Mouse (Mus musculus) stomach, embryonic 15.5 days (tissue): ENCODE results near the gene Ddb2. TPM values are rescaled to one million over a fixed set of nuclear protein-coding genes. Genes with fewer than 3 reads are reported as not detected.

Experiments
- ATAC-seq: fragments of 200-750 bp; cut with Nextera tagmentation; 2 replicates; pipeline ENCODE4 v1.8.0; 2017; ENCODE audit warnings: low read depth, moderate number of reproducible peaks, moderate TSS enrichment; ENCODE audit not compliant: insufficient read depth, low FRiP score
- H3K27ac ChIP-seq: fragments of 300-500 bp; sonication (generic); 2 replicates; pipeline ENCODE4 v1.5.1; 2015; ENCODE audit warnings: mild to moderate bottlenecking, inconsistent platforms
- H3K27me3 ChIP-seq: fragments of 300-500 bp; sonication (generic); replicated peaks from 2 replicates; pipeline ENCODE4 v1.6.1; 2015; ENCODE audit warnings: inconsistent platforms
- H3K36me3 ChIP-seq: fragments of 300-500 bp; sonication (generic); 2 replicates; pipeline ENCODE4 v1.6.1; 2015; ENCODE audit warnings: inconsistent platforms
- H3K4me1 ChIP-seq: fragments of 300-500 bp; sonication (generic); 2 replicates; pipeline ENCODE4 v1.6.1; 2015; ENCODE audit warnings: inconsistent platforms
- H3K4me2 ChIP-seq: fragments of 300-500 bp; sonication (generic); 2 replicates; pipeline ENCODE4 v1.6.1; 2015; ENCODE audit warnings: mild to moderate bottlenecking, inconsistent platforms
- H3K4me3 ChIP-seq: fragments of 300-500 bp; sonication (generic); replicated peaks from 2 replicates; pipeline ENCODE4 v1.5.1; 2015; ENCODE audit warnings: inconsistent platforms
- H3K9ac ChIP-seq: fragments of 300-500 bp; sonication (generic); 2 replicates; pipeline ENCODE4 v1.6.1; 2015; ENCODE audit warnings: inconsistent platforms
- H3K9me3 ChIP-seq: fragments of 300-500 bp; sonication (generic); 2 replicates; pipeline ENCODE4 v1.6.1; 2016; ENCODE audit warnings: inconsistent platforms
- WGBS: fragments of 180-500 bp; shearing (Covaris S2); methylation state at CpG from one replicate; pipeline ENCODE4 v1.1.7; 2015; 5-methylcytosine and 5-hydroxymethylcytosine counted together
- polyA plus RNA-seq: library from polyadenylated mRNA; unstranded; fragments of >200 nt; fragmentation: Nextera tagmentation; extraction: Ambion mirVana; gene quantifications from 2 replicates; pipeline ENCODE4 v1.2.1, GENCODE M21; 2015

The Ddb2 gene
- 18.2 and 18.5 TPM in 2 replicates for polyA plus RNA-seq

DNA sequence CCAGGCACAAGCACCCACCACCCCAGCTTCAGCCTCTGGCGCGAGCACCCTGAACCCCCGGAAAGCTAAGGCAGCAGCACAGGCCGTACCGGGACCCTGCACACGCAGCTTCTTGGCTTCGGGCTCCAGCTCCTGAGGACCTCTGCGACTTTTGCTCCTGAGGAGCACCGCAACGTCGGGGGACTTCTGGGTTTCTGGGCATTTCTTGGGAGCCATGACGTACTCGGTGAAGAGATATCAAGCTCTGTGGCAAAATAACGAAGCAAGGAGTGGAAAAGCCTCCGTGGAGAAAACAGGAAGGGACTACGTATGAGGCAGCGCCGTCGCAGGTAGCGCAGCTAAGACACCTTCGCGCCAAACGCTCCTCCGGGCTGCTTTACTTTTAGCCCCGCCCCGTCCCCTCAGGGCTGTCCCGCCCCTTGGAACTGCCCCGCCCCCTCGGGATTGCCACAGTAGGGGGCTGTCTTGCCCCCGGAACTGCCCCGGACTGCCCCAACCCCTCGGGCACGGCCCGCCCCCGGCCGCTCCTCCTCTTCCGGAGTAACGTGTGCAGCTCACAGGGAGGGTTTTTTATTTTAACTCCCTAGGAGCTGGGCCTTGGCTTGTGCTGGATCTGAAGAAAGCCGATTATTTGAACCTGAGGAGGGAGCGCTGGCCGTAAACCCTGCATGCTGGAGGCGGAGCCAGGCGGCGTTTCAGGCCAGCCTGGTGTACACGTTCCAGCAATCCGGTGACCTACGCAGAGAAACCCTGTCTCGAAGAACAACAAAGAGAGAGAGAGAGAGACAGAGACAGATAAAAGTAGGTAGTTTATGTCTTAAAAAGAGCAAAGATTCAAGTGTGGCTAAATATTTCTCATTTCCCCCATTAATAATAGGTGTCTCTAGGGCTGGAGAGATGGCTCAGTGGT, at the start of gene Ddb2:
TSS of gene Ddb2 (minus strand) at position 382 of the 910 bp plus-strand sequence.
- WGBS = under 1% methylated on average over 44 of the region's 48 CpGs
- peak within 1 kb of the TSS; percentile 97 for H3K27ac ChIP-seq
- H3K9ac ChIP-seq = peak within 1 kb of the TSS; percentile 42; the same call in 1 of the 2 replicates
- ATAC-seq = peak; percentile 99
- peak within 1 kb of the TSS; percentile 64 for H3K4me3 ChIP-seq
- 0 out of 2 replicates have a peak, but pooled peaks cover 5% of the 10 kb centered on the region for H3K4me1 ChIP-seq
- H3K4me2 ChIP-seq = peak within 1 kb of the TSS; percentile 89
- H3K36me3 ChIP-seq = no peaks in the 10 kb centered on the region; the same call in 1 of the 2 replicates
- no peaks in the 10 kb centered on the region for H3K27me3 ChIP-seq
- no peaks in the 10 kb centered on the region for H3K9me3 ChIP-seq

DNA sequence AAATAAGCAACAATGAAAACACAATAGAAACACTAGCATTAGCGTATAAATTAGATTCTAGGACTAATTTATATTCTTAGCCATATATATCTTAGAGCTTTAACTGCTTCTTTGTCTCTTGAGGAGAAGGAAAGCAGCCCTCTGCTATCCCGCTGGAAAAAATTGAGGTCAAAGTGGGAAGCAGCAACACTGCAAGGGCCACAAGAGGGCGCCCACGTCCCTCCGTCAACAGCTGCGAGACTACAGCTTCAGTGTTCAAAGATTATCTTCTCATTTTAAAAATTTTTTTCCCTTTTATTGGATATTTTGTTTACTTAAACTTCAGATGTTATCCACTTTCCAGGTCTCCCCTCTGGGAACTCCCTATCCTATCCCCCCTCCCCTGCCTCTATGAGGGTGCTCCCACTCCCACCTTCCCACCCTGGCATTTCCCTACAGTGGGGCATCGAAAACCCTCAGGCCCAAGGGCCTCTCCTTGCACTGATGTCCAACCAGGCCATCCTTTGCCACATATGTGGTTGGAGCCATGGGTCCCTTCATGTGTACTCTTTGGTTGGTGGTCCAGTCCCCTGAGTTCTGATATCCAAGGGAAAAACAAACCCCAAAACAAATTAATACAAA, 49.2 kb upstream of the Ddb2 start:
- Histone ChIP-seq H3K27ac (no peak overlapping the region), H3K4me3 (no peak overlapping the region), H3K4me1 (peaks cover 7% of the 10 kb centered on the region; the same call in 1 of the 2 replicates), H3K4me2 (no peak overlapping the region), H3K9me3 (no peaks in the 10 kb centered on the region), H3K9ac (no peak overlapping the region), H3K27me3 (no peaks in the 10 kb centered on the region), H3K36me3 (no peaks in the 10 kb centered on the region)
- no peak for ATAC-seq
- WGBS = 16% methylated on average over 7 of the region's 7 CpGs

DNA sequence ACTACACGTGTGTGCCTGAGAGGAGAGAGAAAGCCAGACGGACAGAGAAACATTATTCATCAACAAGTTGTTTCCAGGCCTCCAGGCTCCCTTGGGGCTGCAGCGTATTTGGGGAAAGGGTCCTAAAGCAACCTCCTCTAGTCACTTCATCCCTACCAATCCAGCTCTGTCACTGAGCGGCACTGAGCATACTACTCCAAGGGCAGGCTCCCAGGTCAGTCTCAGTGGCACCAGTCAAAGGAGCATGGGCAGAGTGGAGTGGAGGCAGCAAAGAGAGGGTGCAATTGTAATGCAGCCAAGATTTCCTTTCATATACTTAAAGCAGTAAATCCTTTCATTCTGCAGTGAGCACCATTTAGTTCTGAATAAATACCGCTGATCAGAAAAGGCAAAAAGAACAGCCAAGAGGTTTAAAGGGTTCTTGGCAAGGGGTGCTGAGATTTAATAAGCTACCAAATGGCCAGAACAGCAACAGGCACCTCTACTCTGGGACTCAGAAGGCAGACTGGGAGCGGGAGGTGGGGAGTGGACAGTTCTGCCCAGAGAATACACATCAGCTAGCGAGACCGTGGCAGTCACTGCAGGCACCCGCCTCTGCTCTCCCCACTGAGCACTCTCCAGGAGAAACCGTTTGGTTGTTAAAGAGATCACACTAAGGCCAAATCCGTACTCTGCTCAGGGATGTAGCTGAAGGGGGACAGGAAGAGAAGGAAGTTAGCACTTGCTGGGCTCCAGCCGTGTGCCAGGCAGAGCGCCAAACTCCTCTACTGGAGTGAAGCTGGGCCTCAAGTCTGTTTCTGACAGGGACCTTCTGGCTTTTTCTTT, 47.8 kb upstream of the Ddb2 start:
- Histone ChIP-seq H3K36me3 (no peaks in the 10 kb centered on the region), H3K4me3 (no peak overlapping the region), H3K4me1 (peaks cover 7% of the 10 kb centered on the region; the same call in 1 of the 2 replicates), H3K27me3 (no peaks in the 10 kb centered on the region), H3K9ac (no peak overlapping the region; the same call in 1 of the 2 replicates), H3K27ac (peak overlapping the region; percentile 8), H3K4me2 (no peak overlapping the region), H3K9me3 (no peaks in the 10 kb centered on the region)
- WGBS = 54% methylated on average over 13 of the region's 13 CpGs
- no peak for ATAC-seq

GRCm38 (mm10) chr2:91283972-91284371, 47.2 kb upstream of the Ddb2 start:
- Histone ChIP-seq H3K27ac (peak overlapping the region; percentile 8), H3K4me2 (no peak overlapping the region), H3K27me3 (no peaks in the 10 kb centered on the region), H3K9ac (no peak overlapping the region; the same call in 1 of the 2 replicates), H3K4me1 (peaks cover 13% of the 10 kb centered on the region; the same call in 1 of the 2 replicates), H3K4me3 (no peak overlapping the region), H3K9me3 (no peaks in the 10 kb centered on the region), H3K36me3 (no peaks in the 10 kb centered on the region)
- ATAC-seq = no peak
- WGBS = 69% methylated on average over 3 of the region's 3 CpGs

DNA sequence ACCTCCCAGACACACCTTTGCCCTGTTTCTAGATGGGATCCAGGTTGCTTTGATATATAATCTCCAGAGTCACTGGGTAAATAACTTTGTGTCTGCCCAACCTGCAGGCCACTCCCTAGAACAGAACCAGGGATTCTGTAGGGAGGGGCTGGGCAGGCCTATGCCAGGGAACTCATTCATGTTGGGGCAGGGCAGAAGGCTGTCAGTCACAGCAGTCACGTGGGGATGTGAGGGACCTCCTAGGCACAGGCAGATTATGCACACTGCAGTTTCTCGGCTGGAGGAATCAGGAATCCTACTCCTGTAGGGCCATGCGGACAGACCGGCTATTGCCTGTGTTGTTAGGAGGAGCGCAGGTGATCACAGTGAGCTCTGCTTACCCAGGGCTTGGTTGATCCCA, 44.6 kb upstream of the Ddb2 start:
- Histone ChIP-seq H3K4me3 (no peak overlapping the region), H3K27ac (peak overlapping the region; percentile 46; the same call in 1 of the 2 replicates), H3K9ac (no peak overlapping the region), H3K27me3 (no peaks in the 10 kb centered on the region), H3K4me1 (peaks cover 14% of the 10 kb centered on the region; the same call in 1 of the 2 replicates), H3K36me3 (no peaks in the 10 kb centered on the region), H3K9me3 (no peaks in the 10 kb centered on the region), H3K4me2 (no peak overlapping the region)
- peak; percentile 82 for ATAC-seq
- 48% methylated on average over 5 of the region's 5 CpGs for WGBS

DNA sequence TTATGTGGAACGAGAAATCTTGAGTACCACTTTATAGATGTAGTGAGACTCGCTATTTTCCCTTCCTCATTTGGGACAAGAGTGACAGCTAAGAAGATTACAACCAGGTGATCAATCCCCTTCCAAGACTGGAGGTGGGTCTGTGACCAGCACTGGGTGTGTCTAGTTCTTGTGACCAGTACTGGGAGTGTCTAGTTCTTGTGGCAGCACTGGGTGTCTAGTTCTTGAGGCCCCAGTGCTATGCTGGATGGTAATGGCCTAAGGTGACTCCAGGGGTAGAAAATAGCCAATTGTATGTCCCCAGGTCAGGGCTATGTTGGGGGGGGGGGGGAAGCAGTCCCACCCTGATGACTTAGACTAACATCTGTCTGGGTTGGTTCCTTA, 42.6 kb upstream of the Ddb2 start:
- H3K4me2 ChIP-seq = no peak overlapping the region
- H3K27ac ChIP-seq = no peak overlapping the region
- ATAC-seq = peak; percentile 25; the same call in 1 of the 2 replicates
- H3K4me1 ChIP-seq = peaks cover 13% of the 10 kb centered on the region; the same call in 1 of the 2 replicates
- no peak overlapping the region for H3K9ac ChIP-seq
- WGBS = 58% methylated on average over 2 of the region's 2 CpGs
- no peaks in the 10 kb centered on the region for H3K9me3 ChIP-seq
- H3K27me3 ChIP-seq = no peaks in the 10 kb centered on the region
- H3K4me3 ChIP-seq = no peak overlapping the region
- H3K36me3 ChIP-seq = peaks cover 19% of the 10 kb centered on the region

- peaks cover 24% of the 10 kb centered on the region for H3K36me3 ChIP-seq
- no peaks in the 10 kb centered on the region for H3K9me3 ChIP-seq
- no peak overlapping the region for H3K4me3 ChIP-seq
- ATAC-seq = peak; percentile 59; the same call in 1 of the 2 replicates
- no peak overlapping the region for H3K27ac ChIP-seq
- H3K4me1 ChIP-seq = 0 out of 2 replicates have a peak, but pooled peaks cover 8% of the 10 kb centered on the region
- no peak overlapping the region for H3K4me2 ChIP-seq
- no peaks in the 10 kb centered on the region for H3K27me3 ChIP-seq
- WGBS = 32% methylated on average over 10 of the region's 10 CpGs
- H3K9ac ChIP-seq = no peak overlapping the region
Observed at GRCm38 (mm10) chr2:91278749-91279371, 42.1 kb upstream of the Ddb2 start.

GRCm38 (mm10) chr2:91269687-91270133, 32.9 kb upstream of the Ddb2 start:
- peaks cover 4% of the 10 kb centered on the region for H3K4me1 ChIP-seq
- no peak overlapping the region for H3K4me3 ChIP-seq
- H3K9me3 ChIP-seq = no peaks in the 10 kb centered on the region
- no peak overlapping the region for H3K4me2 ChIP-seq
- peaks cover 57% of the 10 kb centered on the region for H3K36me3 ChIP-seq
- H3K27ac ChIP-seq = no peak overlapping the region
- no peak overlapping the region for H3K9ac ChIP-seq
- ATAC-seq = no peak
- WGBS = 89% methylated on average over 8 of the region's 8 CpGs
- no peaks in the 10 kb centered on the region for H3K27me3 ChIP-seq

DNA sequence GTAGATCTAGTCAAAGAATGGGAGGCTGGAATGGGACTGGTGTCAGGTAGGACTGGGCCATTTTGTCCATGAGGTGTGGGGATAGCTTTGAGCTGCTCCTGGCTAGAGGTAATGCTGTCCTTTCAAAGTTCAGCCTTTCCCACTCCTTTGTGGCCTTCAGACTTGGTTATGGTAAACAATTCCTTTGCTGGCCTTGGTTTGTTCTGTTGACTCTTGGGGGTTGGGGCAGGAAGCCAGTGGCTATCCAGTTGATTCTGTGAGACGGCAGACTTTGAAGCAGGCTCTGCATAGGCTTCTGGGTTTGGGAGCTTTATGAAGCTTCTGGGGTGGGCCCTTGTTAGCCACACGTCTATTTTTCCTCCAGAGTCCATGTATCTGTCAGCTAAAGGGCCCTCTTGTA, 31.9 kb upstream of the Ddb2 start:
- peaks cover 8% of the 10 kb centered on the region for H3K4me1 ChIP-seq
- peak overlapping the region; percentile 78 for H3K27ac ChIP-seq
- no peak overlapping the region for H3K9ac ChIP-seq
- no peaks in the 10 kb centered on the region for H3K9me3 ChIP-seq
- no peaks in the 10 kb centered on the region for H3K27me3 ChIP-seq
- 59% methylated on average over 2 of the region's 2 CpGs for WGBS
- ATAC-seq = no peak
- no peak overlapping the region for H3K4me2 ChIP-seq
- H3K36me3 ChIP-seq = peaks cover 48% of the 10 kb centered on the region
- no peak overlapping the region for H3K4me3 ChIP-seq

- no peaks in the 10 kb centered on the region for H3K27me3 ChIP-seq
- no peak overlapping the region for H3K9ac ChIP-seq
- no peaks in the 10 kb centered on the region for H3K9me3 ChIP-seq
- peaks cover 8% of the 10 kb centered on the region for H3K4me1 ChIP-seq
- H3K4me2 ChIP-seq = no peak overlapping the region
- WGBS = 85% methylated on average over 3 of the region's 3 CpGs
- H3K36me3 ChIP-seq = peaks cover 48% of the 10 kb centered on the region
- ATAC-seq = no peak
- H3K27ac ChIP-seq = 0 out of 2 replicates have a peak overlapping the region, but pooled peaks have one; percentile 33
- H3K4me3 ChIP-seq = no peak overlapping the region
Observed at GRCm38 (mm10) chr2:91268042-91268441, 31.3 kb upstream of the Ddb2 start.
